Mouse (Mus musculus) myocyte (in vitro differentiated cells): ENCODE measurements around the gene Lyrm9.

ENCODE experiments used
- CEBPB ChIP-seq: IDR thresholded peaks from 2 replicates; pipeline ENCODE4 v1.6.1; 2011; ENCODE audit warnings: mild to moderate bottlenecking, moderate library complexity; ENCODE audit not compliant: poor library complexity, insufficient read depth, severe bottlenecking
- MYOD1 ChIP-seq, 3 experiments: IDR thresholded peaks; one replicate each; pipeline ENCODE4 v1.6.1; 2011; ENCODE audit warnings: control low read depth in 2 of 3, low read depth in 2 of 3, mild to moderate bottlenecking in 2 of 3, moderate library complexity in 1 of 3; ENCODE audit not compliant: insufficient read length in 2 of 3, control insufficient read depth in 1 of 3
- POLR2A ChIP-seq: IDR thresholded peaks from one replicate; pipeline ENCODE4 v1.6.1; 2011; ENCODE audit warnings: low read depth, mild to moderate bottlenecking, control low read depth, moderate library complexity; ENCODE audit not compliant: insufficient read length
- REST ChIP-seq: IDR thresholded peaks from one replicate; pipeline ENCODE4 v1.6.1; 2011; ENCODE audit warnings: mild to moderate bottlenecking, control low read depth, moderate library complexity; ENCODE audit not compliant: insufficient read depth, insufficient read length
- USF1 ChIP-seq: IDR thresholded peaks from one replicate; pipeline ENCODE4 v1.6.1; 2011; ENCODE audit warnings: low read depth, mild to moderate bottlenecking, control low read depth, moderate library complexity

GRCm38 (mm10) chr11:78793116-78793515, 33.3 kb upstream of the Lyrm9 start:
- TF ChIP-seq REST (no peak), POLR2A (no peak), USF1 (no peak), CEBPB (no peak), MYOD1 (IDR thresholded peaks at IDR 0.05; ENCODE audit: control insufficient read depth in 1 of 3, insufficient read length in 2 of 3, low read depth in 2 of 3) (no peak)
